Mouse (Mus musculus) E14TG2a.4 (cell line): Measurements from ENCODE around the gene Grik3.
A peak's percentile ranks its signal among the peaks of the same experiment; 100 is the strongest.
"Not testable (repeated sequence)": the region's sequence is repeated elsewhere in the genome, so short reads cannot be mapped to it uniquely, and the experiment has no call there.

ENCODE experiments used
- H3K27me3 ChIP-seq: 2 replicates; pipeline ENCODE4 v1.6.1; 2014; ENCODE audit warnings: low read length, control low read depth; ENCODE audit not compliant: insufficient read depth
- H3K36me3 ChIP-seq: 2 replicates; pipeline ENCODE4 v1.6.1; 2014; ENCODE audit warnings: low read length, control low read depth; ENCODE audit not compliant: insufficient read depth
- H3K4me1 ChIP-seq: replicated peaks from 2 replicates; pipeline ENCODE4 v1.6.1; 2014; ENCODE audit warnings: low read depth, low read length, control low read depth
- H3K4me3 ChIP-seq: replicated peaks from 2 replicates; pipeline ENCODE4 v1.5.1; 2014; ENCODE audit warnings: mild to moderate bottlenecking, low read length
- H3K9me3 ChIP-seq: 2 replicates; pipeline ENCODE4 v1.6.1; 2014; ENCODE audit warnings: low read length, control low read depth
- CTCF ChIP-seq: conservative IDR thresholded peaks from 2 replicates; pipeline ENCODE4 v1.5.1; 2014; ENCODE audit warnings: low read length
- NANOG ChIP-seq: IDR thresholded peaks from 2 replicates; pipeline ENCODE4 v1.6.1; 2014; ENCODE audit warnings: borderline replicate concordance, low read length, mixed read lengths
- POU5F1 ChIP-seq: IDR thresholded peaks from 2 replicates; pipeline ENCODE4 v1.6.1; 2014; ENCODE audit warnings: low read length, borderline replicate concordance

Grik3 gene

DNA sequence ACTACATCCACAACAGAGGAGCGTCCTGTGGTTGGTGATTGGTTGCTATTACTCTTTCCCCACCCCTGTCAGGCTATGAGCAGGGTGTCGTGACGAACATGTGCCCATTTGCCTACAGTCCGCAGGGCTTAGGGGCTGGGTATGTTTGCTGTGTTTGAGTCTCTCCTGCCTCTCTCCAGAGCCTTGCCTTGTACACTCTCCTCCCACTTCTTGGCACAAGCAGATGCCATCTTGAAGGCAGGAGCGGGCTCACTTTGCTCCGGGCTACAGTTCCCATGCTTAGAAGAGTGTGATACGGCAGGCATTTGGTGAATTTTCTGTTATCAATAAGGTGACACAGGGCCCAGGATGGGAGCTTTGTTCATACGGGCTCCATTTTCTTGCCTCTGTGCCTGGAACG, 104.5 kb downstream of the Grik3 start:
- Histone ChIP-seq H3K9me3 (no peaks in the 10 kb centered on the region), H3K27me3 (no peaks in the 10 kb centered on the region), H3K36me3 (no peaks in the 10 kb centered on the region), H3K4me1 (peaks cover 88% of the 10 kb centered on the region), H3K4me3 (no peak overlapping the region)
- TF ChIP-seq POU5F1: no peak
- no peak for TF ChIP-seq NANOG
- TF ChIP-seq CTCF: no peak

DNA sequence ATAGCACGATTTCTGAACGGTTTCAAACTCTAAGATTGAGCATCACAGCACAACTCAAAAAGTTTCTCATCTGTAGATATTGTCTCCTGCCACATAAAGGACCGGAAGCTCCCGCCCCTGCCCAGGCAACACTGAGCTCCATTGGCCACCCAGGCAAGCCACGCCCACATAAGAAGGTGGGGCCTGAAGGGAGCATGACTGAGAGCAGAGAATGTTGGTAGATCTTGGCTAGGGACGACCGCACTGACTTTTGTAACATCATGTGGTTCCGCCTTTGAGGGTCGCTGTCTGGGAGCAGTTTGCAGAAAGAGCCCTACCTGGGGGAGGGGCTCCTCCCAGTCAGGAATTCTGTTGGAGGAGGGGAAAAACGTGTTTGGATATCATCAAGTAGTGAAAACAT, 108.2 kb downstream of the Grik3 start:
- H3K27me3 ChIP-seq: no peaks in the 10 kb centered on the region
- H3K9me3 ChIP-seq: 0 out of 2 replicates have a peak, but pooled peaks cover 5% of the 10 kb centered on the region
- H3K36me3 ChIP-seq: no peaks in the 10 kb centered on the region
- H3K4me1 ChIP-seq: peaks cover 86% of the 10 kb centered on the region
- TF ChIP-seq POU5F1: no peak
- no peak for TF ChIP-seq CTCF
- no peak for TF ChIP-seq NANOG
- peak overlapping the region; percentile 76 for H3K4me3 ChIP-seq

DNA sequence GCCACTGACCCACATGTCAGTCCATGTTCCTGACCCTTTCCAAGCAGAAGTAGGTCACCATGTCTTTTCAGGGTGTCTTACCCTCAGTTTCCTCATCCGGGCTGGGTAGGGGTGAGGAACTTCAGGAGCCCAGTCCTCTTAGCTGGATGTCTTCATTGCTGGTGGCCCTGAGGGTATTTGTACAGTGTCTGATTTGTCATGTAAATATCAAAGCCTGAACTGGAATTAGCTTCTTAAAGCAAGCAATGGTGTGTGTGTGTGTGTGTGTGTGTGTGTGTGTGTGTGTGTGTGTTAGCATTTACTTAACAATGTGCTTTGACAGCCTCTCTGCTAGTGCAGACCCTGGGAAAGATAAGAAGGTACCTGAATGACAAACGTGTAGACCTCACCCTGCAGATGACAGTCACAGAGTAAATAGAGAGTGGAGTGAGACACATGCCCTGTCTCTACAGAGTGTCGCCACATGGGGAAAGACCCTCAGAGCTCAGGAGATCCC, 109.1 kb downstream of the Grik3 start:
- H3K4me3 ChIP-seq: peak overlapping the region; percentile 76; the same call in 1 of the 2 replicates
- no peaks in the 10 kb centered on the region for H3K36me3 ChIP-seq
- H3K27me3 ChIP-seq: no peaks in the 10 kb centered on the region
- TF ChIP-seq POU5F1 (0 out of 2 replicates have a peak, but pooled peaks have one; percentile 8), CTCF (no peak), NANOG (peak; percentile 64; the same call in 1 of the 2 replicates)
- peaks cover 86% of the 10 kb centered on the region for H3K4me1 ChIP-seq
- 0 out of 2 replicates have a peak, but pooled peaks cover 5% of the 10 kb centered on the region for H3K9me3 ChIP-seq

DNA sequence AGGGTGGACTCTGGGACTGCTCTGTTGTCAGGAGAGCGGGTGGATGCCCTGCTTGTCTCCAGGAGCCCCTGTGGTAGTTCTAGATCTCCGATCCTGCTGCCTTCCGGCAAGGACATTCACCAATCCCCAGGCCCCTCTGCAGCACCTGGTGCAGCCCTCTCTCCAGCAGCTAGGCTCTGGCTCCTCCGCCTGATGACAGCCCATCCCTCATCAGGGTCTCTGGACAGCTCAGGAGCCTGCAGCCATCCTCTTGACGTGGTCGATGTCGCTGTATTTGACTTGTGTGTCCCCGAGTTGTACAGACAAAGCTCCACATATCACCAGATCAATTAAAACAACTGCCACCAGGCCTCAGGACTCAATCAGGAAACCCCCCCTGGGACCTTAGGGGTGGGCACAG, 110.1 kb downstream of the Grik3 start:
- H3K36me3 ChIP-seq: no peaks in the 10 kb centered on the region
- peaks cover 90% of the 10 kb centered on the region for H3K4me1 ChIP-seq
- no peak for TF ChIP-seq POU5F1
- no peak for TF ChIP-seq CTCF
- no peak for TF ChIP-seq NANOG
- H3K27me3 ChIP-seq: no peaks in the 10 kb centered on the region
- H3K4me3 ChIP-seq: peak overlapping the region; percentile 30
- H3K9me3 ChIP-seq: 0 out of 2 replicates have a peak, but pooled peaks cover 5% of the 10 kb centered on the region

DNA sequence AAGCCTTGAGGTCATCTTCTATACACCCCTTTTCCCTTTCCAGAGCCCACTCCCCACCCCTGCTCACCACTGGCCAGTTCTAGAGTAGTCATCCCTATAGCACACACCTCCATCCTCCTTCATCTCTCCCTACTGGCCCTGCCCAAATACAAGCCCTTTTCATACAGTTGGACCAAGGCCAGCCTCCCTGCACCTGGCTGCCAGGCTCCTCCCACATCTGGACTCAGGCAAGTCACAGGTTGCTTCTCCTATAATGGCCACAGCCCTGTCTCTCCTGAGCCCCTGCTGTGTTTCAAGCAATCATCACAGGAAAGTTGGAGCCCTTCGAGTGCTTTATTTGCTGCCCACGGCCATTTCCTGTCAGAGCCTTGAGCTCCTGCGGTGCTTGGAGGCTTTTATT, 110.8 kb downstream of the Grik3 start:
- H3K4me3 ChIP-seq: peak overlapping the region; percentile 30
- peaks cover 90% of the 10 kb centered on the region for H3K4me1 ChIP-seq
- H3K36me3 ChIP-seq: no peaks in the 10 kb centered on the region
- no peaks in the 10 kb centered on the region for H3K27me3 ChIP-seq
- 0 out of 2 replicates have a peak, but pooled peaks cover 5% of the 10 kb centered on the region for H3K9me3 ChIP-seq
- TF ChIP-seq NANOG: no peak
- no peak for TF ChIP-seq CTCF
- TF ChIP-seq POU5F1: no peak

DNA sequence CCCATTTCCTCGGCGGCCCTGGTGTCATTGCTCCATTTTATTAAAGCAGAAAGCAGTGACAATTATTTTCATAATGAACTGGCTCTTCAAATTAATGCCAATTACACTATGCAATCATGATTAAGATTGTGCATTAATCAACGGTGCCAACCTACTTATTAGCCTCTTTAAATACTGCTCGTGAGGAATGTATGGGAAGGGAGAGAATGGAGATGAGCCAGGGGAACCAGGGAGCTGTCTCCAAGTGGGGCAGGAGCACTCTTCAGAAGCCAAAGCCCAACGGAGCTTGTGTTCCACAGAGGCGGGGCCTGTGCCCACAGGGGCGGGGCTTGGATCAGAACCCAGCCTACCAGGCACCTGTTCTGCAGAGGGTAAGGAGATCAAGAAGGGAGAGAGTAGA, 114.0 kb downstream of the Grik3 start:
- 0 out of 2 replicates have a peak, but pooled peaks cover 5% of the 10 kb centered on the region for H3K9me3 ChIP-seq
- TF ChIP-seq POU5F1: no peak
- TF ChIP-seq NANOG: no peak
- no peak for TF ChIP-seq CTCF
- H3K27me3 ChIP-seq: no peaks in the 10 kb centered on the region
- no peak overlapping the region for H3K4me3 ChIP-seq
- no peaks in the 10 kb centered on the region for H3K36me3 ChIP-seq
- peaks cover 88% of the 10 kb centered on the region for H3K4me1 ChIP-seq

DNA sequence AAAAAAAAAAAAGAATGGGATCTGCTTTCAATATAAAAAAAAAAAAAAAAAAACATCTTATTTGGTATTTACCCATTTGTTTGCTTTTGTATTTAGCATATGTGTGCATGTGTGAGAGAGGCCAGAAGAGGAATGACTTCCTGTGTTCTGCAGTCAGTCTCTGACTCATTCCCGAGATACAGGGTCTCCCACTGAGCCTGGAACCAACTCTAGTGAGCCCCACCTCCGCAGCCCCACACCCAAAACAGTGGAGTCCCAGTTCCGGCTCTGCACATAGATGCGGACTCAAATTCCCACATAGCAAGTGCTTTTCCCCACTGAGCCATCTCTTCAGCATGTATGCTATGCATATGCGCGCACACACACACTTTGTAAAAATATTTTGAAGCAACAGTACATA, 115.6 kb downstream of the Grik3 start:
- Histone ChIP-seq H3K27me3 (no peaks in the 10 kb centered on the region), H3K4me3 (0 out of 2 replicates have a peak overlapping the region, but pooled peaks have one; percentile 7), H3K36me3 (no peaks in the 10 kb centered on the region), H3K9me3 (0 out of 2 replicates have a peak, but pooled peaks cover 5% of the 10 kb centered on the region), H3K4me1 (peaks cover 88% of the 10 kb centered on the region)
- no peak for TF ChIP-seq CTCF
- no peak for TF ChIP-seq NANOG
- TF ChIP-seq POU5F1: no peak

DNA sequence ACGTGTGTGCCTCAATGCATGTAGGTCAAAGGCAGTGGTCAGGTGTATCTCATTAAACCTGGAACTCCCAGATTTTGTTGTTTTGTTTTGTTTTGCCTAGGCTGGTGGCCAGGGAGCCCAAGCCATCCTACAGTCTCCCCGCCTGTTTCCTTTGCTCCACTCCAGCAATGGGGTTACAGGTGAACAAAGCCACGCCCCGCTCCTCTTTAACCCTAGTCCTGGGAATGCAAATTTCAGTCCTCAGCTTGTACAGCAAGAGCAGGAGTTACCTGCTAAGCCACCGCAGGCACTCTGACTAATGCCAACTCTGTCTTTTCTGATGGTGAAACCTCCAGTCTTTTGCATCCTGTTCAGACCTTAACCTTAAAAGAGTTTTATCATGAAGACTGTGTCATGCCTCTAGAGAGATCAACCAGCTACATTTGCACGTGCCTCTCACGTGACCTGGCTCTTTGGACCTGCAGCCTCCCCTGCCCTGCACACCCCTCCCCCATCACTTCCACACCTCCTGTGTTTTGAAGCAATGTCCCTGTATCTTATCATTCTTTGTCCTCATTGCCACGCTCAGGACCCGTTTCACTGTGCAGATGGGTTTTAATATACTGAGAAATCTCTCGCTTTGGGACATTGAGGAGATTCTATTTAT, 117.0 kb downstream of the Grik3 start:
- Histone ChIP-seq H3K4me1 (peaks cover 85% of the 10 kb centered on the region), H3K4me3 (0 out of 2 replicates have a peak overlapping the region, but pooled peaks have one; percentile 29), H3K36me3 (peaks cover 3% of the 10 kb centered on the region; the same call in 1 of the 2 replicates), H3K27me3 (no peaks in the 10 kb centered on the region), H3K9me3 (0 out of 2 replicates have a peak, but pooled peaks cover 5% of the 10 kb centered on the region)
- TF ChIP-seq CTCF: no peak
- TF ChIP-seq POU5F1: no peak
- no peak; the same call in 1 of the 2 replicates for TF ChIP-seq NANOG

DNA sequence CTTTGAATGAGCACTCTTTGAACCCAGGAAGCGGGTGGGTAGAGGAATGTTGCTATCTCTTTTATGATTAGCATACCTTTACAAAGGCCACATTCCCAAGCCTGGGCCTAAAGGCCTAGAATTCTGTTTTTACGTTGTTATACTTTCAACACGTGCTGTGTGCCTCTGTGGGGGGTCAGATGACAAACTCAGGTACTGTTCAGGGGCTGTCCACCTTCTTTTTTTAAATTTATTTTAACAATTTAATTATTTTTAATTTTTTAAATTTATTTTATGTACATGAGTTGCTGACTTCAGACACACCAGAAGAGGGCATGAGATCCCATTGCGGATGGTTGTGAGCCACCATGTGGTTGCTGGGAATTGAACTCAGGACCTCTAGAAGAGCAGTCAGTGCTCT, 118.4 kb downstream of the Grik3 start:
- not testable (repeated sequence) for H3K27me3 ChIP-seq, H3K9me3 ChIP-seq, H3K36me3 ChIP-seq
- Histone ChIP-seq H3K4me1 (peaks cover 87% of the 10 kb centered on the region), H3K4me3 (peak overlapping the region; percentile 63)
